Mouse (Mus musculus): ENCODE results near the gene Kcng1.

GRCm38 (mm10) chr2:168231471-168231829 lies 50.1 kb downstream of the Kcng1 start:
- no peak for TF ChIP-seq CTCF (IDR thresholded peaks at IDR 0.05; ENCODE audit: insufficient read depth, low read depth, low read length)
- no peak for TF ChIP-seq POLR2A (IDR thresholded peaks at IDR 0.05; ENCODE audit: insufficient read depth, low read depth, low read length)
